Mouse (Mus musculus): ENCODE data around the gene Mms19. TPM values are rescaled to one million over a fixed set of nuclear protein-coding genes. Genes with fewer than 3 reads are reported as not detected.
A peak's percentile ranks its signal among the peaks of the same experiment; 100 is the strongest.

The Mms19 gene
- polyA plus RNA-seq, 1 experiment: 57.0 TPM

GRCm38 (mm10) chr19:41895460-41896318 lies 85.3 kb downstream of the Mms19 start, which contains the start of gene Rrp12:
Gene Rrp12, minus strand, starts transcription at chr19:41896173.
- H3K4me1 ChIP-seq (ENCODE audit: control insufficient read depth, insufficient read depth, low read length): no peaks in the 10 kb centered on the region
- peak; percentile 75 for DNase-seq
- 1% methylated on average over 46 of the region's 46 CpGs for WGBS
- TF ChIP-seq CTCF (IDR thresholded peaks at IDR 0.05; ENCODE audit: insufficient read depth, low read length): no peak
- peak; percentile 53; the same call in 1 of the 2 replicates for TF ChIP-seq POLR2A (IDR thresholded peaks at IDR 0.05; ENCODE audit: borderline replicate concordance, extremely low read depth, low read depth, low read length)
- peak within 1 kb of the TSS; percentile 74 for H3K4me3 ChIP-seq (replicated peaks; ENCODE audit: extremely low read depth, low read depth, low read length)

- no peak for DNase-seq
- WGBS: 29% methylated on average over 7 of the region's 7 CpGs
- Histone ChIP-seq H3K4me3 (replicated peaks; ENCODE audit: extremely low read depth, low read depth, low read length) (no peak overlapping the region), H3K4me1 (ENCODE audit: control insufficient read depth, insufficient read depth, low read length) (no peaks in the 10 kb centered on the region)
- TF ChIP-seq POLR2A (IDR thresholded peaks at IDR 0.05; ENCODE audit: borderline replicate concordance, extremely low read depth, low read depth, low read length) (no peak), CTCF (IDR thresholded peaks at IDR 0.05; ENCODE audit: insufficient read depth, low read length) (no peak)
These were observed 86.0 kb downstream of the Mms19 start for GRCm38 (mm10) chr19:41894959-41895358.

Other genes with a start within 250 kb of the Mms19 start
- gene Slit1, start 237.5 kb downstream of the Mms19 start, polyA plus RNA-seq (2012; rRNA removed): 0.03 and 0.13 TPM in 2 replicates
- gene Arhgap19, start 179.1 kb downstream of the Mms19 start, polyA plus RNA-seq (2012; rRNA removed): 1.3 and 2.2 TPM in 2 replicates
- gene Frat1, start 151.2 kb downstream of the Mms19 start, polyA plus RNA-seq (2012; rRNA removed): 3.6 and 4.7 TPM in 2 replicates
- 3.3 and 4.3 TPM in 2 replicates for gene Frat2, start 133.0 kb downstream of the Mms19 start, polyA plus RNA-seq (2012; rRNA removed)
- gene Rrp12, start 85.0 kb downstream of the Mms19 start, polyA plus RNA-seq (2012; rRNA removed): 4.1 and 5.5 TPM in 2 replicates
- 123 and 169 TPM in 2 replicates for gene Pgam1, start 69.2 kb downstream of the Mms19 start, polyA plus RNA-seq (2012; rRNA removed)
- 12.2 and 16.0 TPM in 2 replicates for gene Exosc1, start 47.7 kb downstream of the Mms19 start, polyA plus RNA-seq (2012; rRNA removed)
- gene Zdhhc16, start 47.7 kb downstream of the Mms19 start, polyA plus RNA-seq (2012; rRNA removed): 67.4 and 91.5 TPM in 2 replicates
- gene Ubtd1, start 606 bp upstream of the Mms19 start, polyA plus RNA-seq (2012; rRNA removed): 26.0 and 31.7 TPM in 2 replicates
- 0.14 and 0.20 TPM in 2 replicates for gene Ankrd2, start 54.8 kb upstream of the Mms19 start, polyA plus RNA-seq (2012; rRNA removed)
- gene Hoga1, start 64.5 kb upstream of the Mms19 start, polyA plus RNA-seq (2012; rRNA removed): 7.6 and 8.7 TPM in 2 replicates
- 1.1 and 1.4 TPM in 2 replicates for gene 4933411K16Rik, start 71.1 kb upstream of the Mms19 start, polyA plus RNA-seq (2012; rRNA removed)
- 7.1 and 9.0 TPM in 2 replicates for gene Morn4, start 105.2 kb upstream of the Mms19 start, polyA plus RNA-seq (2012; rRNA removed)
- 29.1 and 34.8 TPM in 2 replicates for gene Pi4k2a, start 109.3 kb upstream of the Mms19 start, polyA plus RNA-seq (2012; rRNA removed)
- 46.8 and 69.6 TPM in 2 replicates for gene Avpi1, start 147.9 kb upstream of the Mms19 start, polyA plus RNA-seq (2012; rRNA removed)
- gene Marveld1, start 166.2 kb upstream of the Mms19 start, polyA plus RNA-seq (2012; rRNA removed): 215 and 250 TPM in 2 replicates
- gene Zfyve27, start 182.8 kb upstream of the Mms19 start, polyA plus RNA-seq (2012; rRNA removed): 39.3 and 53.9 TPM in 2 replicates
- gene Sfrp5, start 221.1 kb upstream of the Mms19 start, polyA plus RNA-seq (2012; rRNA removed): 4.9 and 9.4 TPM in 2 replicates

Data from lung, adult 2 months (tissue).